Mouse (Mus musculus) c-Kit-positive CD71-positive TER-119-positive erythroid progenitor cells, embryonic 14.5 days (primary cell): ENCODE results near the gene Bcl6.

Experiments
- DNase-seq: peaks from one replicate; pipeline ENCODE4 v3.0.0-alpha.2; 2013; ENCODE audit warnings: low spot score

The Bcl6 gene

GRCm38 (mm10) chr16:23972901-23973300 lies 15.8 kb downstream of the Bcl6 start:
- DNase-seq: no peak

- DNase-seq: no peak
These were observed 16.4 kb downstream of the Bcl6 start for GRCm38 (mm10) chr16:23972126-23972740.

- no peak for DNase-seq
These were observed 18.7 kb downstream of the Bcl6 start for GRCm38 (mm10) chr16:23969919-23970318.

- no peak for DNase-seq
These were observed 19.8 kb downstream of the Bcl6 start for GRCm38 (mm10) chr16:23968888-23969287.

DNA sequence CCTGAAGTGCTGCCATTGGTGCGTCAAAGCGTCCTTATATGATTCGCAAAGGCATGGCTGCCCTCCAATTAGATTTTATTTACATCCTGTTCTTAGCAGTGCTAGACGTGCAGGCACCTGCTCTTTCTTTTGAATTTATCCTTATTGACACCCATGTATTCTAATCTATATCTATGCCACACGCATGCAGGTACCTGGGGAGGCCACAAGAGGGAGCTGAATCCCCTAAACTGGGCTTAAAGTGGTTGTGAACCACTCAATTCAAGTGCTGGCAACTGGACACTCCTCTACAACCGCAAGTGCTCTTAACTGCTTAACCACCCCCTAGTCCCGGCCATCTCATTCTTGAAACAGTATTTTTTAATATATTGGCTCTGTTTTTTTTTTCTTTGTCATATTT lies 21.4 kb downstream of the Bcl6 start:
- DNase-seq: no peak

DNA sequence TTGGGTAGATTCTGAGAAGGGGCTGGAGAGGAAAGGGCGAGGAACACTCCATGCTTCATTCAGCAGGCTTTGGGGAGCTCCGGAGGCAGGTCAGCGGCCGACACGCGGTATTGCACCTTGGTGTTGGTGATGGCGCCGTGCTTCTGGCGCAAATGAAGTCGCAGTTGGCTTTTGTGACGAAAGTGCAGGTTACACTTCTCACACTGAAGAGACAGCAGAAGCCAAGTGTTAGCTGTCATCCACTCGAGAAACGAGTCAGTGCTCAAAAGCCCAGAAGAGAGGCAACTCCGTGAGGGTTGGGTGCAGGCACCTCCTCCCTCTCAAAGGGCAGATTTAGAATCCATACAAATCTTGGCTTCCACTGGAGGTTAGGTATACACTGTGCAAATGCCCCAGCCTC lies 22.6 kb downstream of the Bcl6 start:
- DNase-seq: no peak

- no peak for DNase-seq
These were observed 23.8 kb downstream of the Bcl6 start for GRCm38 (mm10) chr16:23964706-23965367.

DNA sequence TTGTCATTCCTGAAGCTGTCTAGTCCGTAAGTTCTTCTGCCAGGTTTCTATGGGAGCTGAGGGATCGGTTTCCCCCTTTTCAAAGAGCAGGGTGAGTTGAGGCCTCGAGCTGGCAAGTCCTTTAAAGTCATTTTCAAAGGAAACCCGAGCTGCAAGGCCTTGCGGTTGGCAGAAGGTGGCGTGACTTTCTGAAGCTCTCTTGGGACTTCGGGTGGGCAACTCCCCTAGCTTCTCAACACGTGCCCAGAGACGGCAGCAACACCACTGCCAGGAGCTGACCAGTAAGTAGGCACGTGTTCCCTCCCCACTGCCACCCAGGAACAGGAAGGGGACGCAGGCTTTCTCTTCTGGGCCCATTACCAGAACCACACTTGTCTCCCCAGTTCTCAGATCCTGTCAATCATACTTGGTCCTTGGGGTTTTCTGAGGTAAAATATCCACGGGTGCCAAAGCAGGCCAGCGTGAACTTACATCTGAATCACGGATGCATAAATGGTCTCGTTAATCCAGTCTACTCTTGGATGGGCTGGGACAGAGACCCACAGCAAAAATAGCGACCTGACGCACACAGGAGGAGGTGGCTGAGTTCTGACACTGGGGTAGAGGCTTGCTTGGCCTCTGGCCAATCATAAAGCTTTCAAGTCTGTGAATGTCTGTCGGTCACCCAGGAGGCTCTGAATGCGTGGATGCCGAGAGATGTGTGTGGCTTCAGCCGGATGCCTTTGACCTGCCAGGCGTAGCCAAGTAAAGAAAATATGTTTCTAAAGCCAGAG lies 24.6 kb downstream of the Bcl6 start:
- DNase-seq: no peak

DNA sequence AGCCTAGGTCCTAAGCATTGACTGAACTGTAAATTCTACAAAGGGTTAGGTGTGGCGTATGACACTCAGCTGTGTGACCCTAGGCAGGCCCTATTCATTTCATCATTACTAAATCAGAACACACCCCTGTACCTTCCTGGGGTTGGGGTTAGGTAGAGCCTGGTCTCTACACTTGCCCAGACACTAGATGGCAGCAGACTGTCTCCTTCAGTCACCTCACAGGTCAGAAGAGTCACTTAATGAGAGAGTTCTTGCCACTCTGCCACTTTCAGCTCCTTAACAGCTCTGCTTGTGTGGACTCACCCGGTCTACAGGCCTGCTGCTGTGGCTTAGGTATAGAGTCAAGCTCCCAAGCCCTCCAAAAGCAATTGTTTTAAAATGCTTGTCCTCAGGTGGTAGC lies 26.3 kb downstream of the Bcl6 start:
- no peak for DNase-seq

GRCm38 (mm10) chr16:23958938-23959337 lies 29.7 kb downstream of the Bcl6 start:
- no peak for DNase-seq

- DNase-seq: no peak
These were observed 34.7 kb downstream of the Bcl6 start for GRCm38 (mm10) chr16:23953959-23954260.

DNA sequence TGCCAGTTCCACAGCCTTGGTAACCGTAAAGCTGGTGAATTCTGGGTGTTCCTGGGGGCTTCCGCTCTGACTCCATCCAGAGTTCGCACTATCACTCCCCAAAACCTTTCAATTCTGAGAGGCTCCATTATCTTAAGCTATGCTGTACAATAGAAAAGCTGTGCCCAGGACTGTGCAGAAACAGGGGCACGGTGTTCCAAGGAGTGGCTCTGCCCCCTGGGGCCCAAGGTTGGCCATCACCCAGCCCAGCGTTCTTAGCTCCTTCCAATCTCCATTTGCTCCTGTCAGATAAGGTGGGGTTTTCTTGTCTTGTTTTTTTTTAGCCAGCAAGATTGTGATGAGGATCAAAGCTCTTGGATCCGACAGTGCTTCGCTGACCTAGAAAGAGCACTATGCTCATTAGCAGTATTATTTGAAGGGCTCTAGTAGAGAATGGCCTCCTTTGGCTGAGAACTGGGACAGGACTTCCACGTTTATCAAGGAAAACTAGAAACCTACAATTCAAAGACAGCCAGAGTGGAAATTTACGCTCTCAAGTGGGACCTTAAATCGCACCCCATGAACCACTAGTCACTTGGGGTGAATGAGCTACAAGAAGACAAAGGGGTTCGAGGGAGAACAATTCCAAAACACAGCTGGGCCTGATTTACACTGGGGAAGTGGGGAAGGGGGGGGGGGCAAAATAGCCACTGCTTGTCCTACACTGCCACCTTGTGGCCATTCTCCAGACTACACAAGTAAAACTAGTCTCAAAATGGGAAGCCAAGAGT lies 35.3 kb downstream of the Bcl6 start:
- peak; percentile 26 for DNase-seq

DNA sequence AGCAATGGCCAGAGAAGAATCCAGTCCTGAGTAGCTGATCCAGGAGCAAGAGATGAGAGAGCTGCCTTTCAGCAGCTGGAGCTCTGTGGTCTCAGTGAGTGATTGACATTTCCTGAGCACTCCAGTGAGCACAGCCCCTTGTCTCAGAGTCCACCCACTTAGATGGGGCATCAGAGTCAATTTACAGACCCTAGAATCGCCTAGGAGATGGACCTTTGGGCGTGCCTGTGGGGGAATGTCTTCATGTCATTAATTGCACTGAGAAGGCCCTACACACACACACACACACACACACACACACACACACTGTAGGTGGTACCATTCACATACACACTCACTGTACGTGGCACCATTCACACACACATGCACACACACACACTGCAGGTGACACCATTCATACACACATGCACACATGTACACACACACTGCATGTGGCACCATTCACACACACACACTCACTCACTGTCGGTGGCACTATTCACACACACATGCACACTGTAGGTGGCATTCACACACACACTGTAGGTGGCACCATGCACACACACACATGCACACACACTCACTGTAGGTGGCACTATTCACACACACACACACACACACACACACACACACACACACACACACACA lies 36.4 kb downstream of the Bcl6 start:
- no peak for DNase-seq

DNA sequence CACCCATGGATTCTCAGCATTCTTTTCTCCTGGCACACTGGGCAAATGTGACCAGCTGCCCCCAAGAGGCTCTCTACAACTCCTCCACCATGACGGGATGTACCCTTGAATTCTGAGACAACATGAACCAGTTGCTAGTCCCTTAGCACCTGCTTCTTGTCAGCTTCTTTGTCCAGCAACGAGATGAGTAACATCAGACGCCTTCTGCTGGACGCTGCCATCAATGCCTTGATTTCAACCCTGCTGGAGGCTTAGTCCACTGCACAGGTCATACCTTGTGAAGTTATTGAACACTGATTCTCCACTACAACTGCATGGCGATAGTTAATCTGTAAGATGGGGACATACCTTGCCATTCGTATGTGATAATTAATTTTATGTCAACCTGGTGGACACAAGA lies 41.0 kb downstream of the Bcl6 start:
- DNase-seq: no peak

GRCm38 (mm10) chr16:23944801-23945200 lies 43.9 kb downstream of the Bcl6 start:
- DNase-seq: no peak

- DNase-seq: no peak
These were observed 54.3 kb downstream of the Bcl6 start for GRCm38 (mm10) chr16:23934397-23934796.

GRCm38 (mm10) chr16:23932294-23932693 lies 56.4 kb downstream of the Bcl6 start, which contains the start of gene Rtp2:
TSS of gene Rtp2 (minus strand) at chr16:23932394.
- no peak for DNase-seq

GRCm38 (mm10) chr16:23931275-23931674 lies 57.4 kb downstream of the Bcl6 start:
- DNase-seq: no peak

DNA sequence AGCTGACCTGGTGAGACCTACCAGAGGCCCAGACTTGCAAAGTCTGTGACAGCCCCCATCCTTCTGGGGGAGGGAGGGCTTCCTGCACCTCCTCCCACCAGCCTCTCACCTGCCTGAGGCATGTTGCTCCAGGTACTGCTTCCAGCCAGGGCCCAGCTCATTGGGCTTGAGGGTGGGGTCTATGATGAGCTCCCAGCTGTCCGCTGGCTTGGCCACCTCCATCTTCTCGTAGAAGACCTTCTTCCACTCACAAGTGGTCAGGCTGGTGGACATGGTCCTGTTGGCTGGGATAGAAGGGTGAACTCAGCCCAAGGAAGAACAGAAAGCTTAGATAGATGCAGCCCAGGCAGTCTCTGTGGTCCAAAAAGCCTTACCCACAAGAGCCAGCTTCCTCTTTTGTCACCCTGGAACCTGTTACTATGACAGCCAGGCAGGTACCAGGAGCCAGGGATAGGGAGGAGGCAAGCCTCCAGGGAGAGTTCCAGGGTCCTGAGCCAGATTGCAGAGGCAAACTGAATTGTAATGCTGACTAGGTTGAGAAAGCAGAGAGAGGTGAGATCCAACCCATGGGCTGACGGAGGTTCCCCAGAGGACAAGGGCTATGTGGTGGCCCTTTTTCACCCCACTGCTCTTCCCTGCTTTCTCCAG lies 58.1 kb downstream of the Bcl6 start:
- DNase-seq: no peak

DNA sequence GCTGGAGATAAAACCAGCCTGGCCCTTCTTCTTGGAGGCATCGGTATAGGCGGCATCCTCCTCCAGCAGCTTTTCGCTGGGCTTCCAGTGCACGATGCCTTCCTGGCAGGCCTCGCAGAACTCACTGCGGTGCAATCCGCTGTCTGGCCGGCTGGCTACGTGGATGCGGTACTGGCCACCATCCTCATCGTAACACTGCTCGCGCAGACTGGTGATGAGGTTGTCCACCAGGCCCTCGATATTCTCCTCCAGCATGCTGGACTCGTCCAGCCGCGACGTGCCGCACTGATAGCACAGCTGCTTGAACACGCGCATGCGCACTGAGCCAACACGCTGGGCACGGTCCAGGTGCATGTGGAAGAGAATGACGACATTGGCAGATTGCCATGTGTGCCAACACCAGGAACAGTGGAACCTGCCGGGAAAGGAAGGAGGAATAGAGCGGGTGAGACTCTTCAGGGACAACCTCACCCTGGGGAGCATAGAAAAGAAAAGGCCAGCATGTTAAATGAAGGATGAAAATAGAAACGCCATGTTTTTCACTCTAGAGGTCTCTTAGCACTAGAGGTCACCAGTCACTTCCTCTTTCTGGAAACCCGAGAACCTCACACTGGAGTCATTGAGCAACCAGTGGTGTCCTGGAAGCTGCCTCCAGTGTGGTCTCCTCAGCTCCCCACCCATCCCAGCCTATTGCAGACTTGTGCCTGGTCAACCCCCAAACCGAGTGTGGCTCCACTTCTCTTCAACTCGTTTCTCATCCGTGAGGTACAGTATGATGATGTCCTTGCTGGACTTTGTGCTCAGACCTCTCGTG lies 61.1 kb downstream of the Bcl6 start:
- no peak for DNase-seq

- DNase-seq: no peak
These were observed 65.7 kb downstream of the Bcl6 start for GRCm38 (mm10) chr16:23922906-23923305.
